Mouse (Mus musculus): Measurements from ENCODE around the gene Etv3. TPM values are rescaled to one million over a fixed set of nuclear protein-coding genes. Genes with fewer than 3 reads are reported as not detected.
"Not testable (repeated sequence)": the region's sequence is repeated elsewhere in the genome, so short reads cannot be mapped to it uniquely, and the experiment has no call there.

Etv3 gene
- 7.8 and 8.6 TPM in 2 replicates for polyA plus RNA-seq (2014; fragmentation: Nextera tagmentation; extraction: Ambion mirVana)

DNA sequence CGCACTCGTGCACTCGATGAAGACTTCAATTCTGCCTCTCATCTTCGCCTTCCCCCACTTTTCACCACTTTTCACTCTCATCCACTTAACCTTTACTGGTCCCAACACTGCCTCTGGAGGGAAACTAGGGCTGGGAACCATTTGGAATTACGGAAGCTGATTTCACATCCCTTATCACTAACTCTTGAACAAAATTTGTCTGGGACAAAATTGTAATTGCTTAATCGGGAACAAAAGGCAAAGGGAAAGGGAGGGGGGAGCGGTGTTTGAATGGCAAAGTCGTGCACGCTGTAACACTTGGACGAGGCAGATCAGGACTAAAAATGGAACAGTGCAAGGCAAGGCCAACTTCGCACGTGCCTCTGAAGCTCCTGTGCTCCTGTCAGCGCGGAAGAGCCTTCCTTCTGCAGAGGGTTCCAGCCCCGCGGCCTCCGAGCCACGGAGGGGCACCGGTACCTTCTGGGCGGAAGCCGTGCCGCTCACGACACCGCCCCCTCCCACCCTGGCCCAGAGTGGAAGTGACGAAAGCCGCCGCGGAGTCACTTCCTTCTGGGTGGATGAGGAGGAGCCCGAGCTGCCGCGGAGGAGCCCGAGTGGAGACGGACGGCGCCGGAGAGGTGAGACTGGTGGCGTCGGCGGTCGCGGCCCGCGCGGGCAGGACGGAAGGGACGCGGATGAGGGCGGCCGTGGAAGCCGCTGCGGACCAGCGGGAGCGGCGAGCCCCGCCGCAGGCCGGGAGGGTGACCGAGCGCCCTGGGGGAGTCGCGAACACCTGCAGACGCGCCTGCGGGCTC lies at the start of gene Etv3:
Gene Etv3, plus strand, starts transcription at position 365 of the 794 bp plus-strand sequence.
- DNase-seq (ENCODE audit: low spot score), result peak; percentile 91
- Histone ChIP-seq H3K4me3 (ENCODE audit: low read depth, low read length) (peak within 1 kb of the TSS; percentile 73), H3K27ac (ENCODE audit: low read depth, low read length) (no peak within 1 kb of the TSS; the same call in 1 of the 2 replicates), H3K36me3 (ENCODE audit: control insufficient read depth, insufficient read depth, low read length) (peaks cover 3% of the 10 kb centered on the region; the same call in 1 of the 2 replicates), H3K4me2 (ENCODE audit: low read depth) (peak within 1 kb of the TSS; percentile 70), H3K27me3 (ENCODE audit: control insufficient read depth, insufficient read depth, low read length) (no peaks in the 10 kb centered on the region), H3K4me1 (ENCODE audit: control insufficient read depth, insufficient read depth, low read length) (peaks cover 7% of the 10 kb centered on the region), H3K9ac (ENCODE audit: low read length) (peak within 1 kb of the TSS; percentile 88), H3K9me3 (ENCODE audit: control insufficient read depth, low read length) (no peaks in the 10 kb centered on the region)
- ATAC-seq (ENCODE audit: insufficient read depth, low FRiP score, low TSS enrichment), result peak; percentile 94
- 6% methylated on average over 57 of the region's 64 CpGs for WGBS

- WGBS, result 86% methylated on average over 3 of the region's 3 CpGs
- H3K4me2 ChIP-seq (ENCODE audit: low read depth); H3K27ac ChIP-seq (ENCODE audit: low read depth, low read length); DNase-seq (ENCODE audit: low spot score); H3K9ac ChIP-seq (ENCODE audit: low read length); H3K27me3 ChIP-seq (ENCODE audit: control insufficient read depth, insufficient read depth, low read length); H3K4me1 ChIP-seq (ENCODE audit: control insufficient read depth, insufficient read depth, low read length); H3K4me3 ChIP-seq (ENCODE audit: low read depth, low read length); ATAC-seq (ENCODE audit: insufficient read depth, low FRiP score, low TSS enrichment); H3K36me3 ChIP-seq (ENCODE audit: control insufficient read depth, insufficient read depth, low read length); H3K9me3 ChIP-seq (ENCODE audit: control insufficient read depth, low read length): not testable (repeated sequence)
Observed at GRCm38 (mm10) chr3:87477948-87478347, 47.3 kb upstream of the Etv3 start.

DNA sequence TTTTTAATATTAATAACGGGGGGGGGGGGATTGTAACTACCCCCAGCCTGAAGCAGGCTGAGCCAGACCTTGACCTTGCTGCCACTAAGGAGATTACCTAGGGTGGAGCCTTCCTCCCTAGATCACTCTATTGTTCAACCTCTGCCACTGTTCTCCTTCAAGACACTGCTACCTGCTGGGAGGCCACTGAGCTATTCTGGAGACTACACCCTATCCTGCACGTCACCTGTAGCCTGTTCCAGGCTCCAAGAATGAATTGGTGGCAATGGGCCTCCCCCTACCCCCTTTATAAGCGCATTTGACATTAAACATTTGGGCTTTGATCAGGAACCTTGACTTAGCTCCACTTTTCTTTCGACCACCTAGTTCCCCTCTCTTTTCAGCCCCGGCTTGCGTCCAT lies 46.6 kb upstream of the Etv3 start:
- not testable (repeated sequence) for H3K4me1 ChIP-seq (ENCODE audit: control insufficient read depth, insufficient read depth, low read length); H3K4me2 ChIP-seq (ENCODE audit: low read depth); H3K9me3 ChIP-seq (ENCODE audit: control insufficient read depth, low read length); DNase-seq (ENCODE audit: low spot score); H3K27ac ChIP-seq (ENCODE audit: low read depth, low read length); H3K4me3 ChIP-seq (ENCODE audit: low read depth, low read length); ATAC-seq (ENCODE audit: insufficient read depth, low FRiP score, low TSS enrichment); H3K36me3 ChIP-seq (ENCODE audit: control insufficient read depth, insufficient read depth, low read length); H3K27me3 ChIP-seq (ENCODE audit: control insufficient read depth, insufficient read depth, low read length); H3K9ac ChIP-seq (ENCODE audit: low read length)
- WGBS, result 90% methylated on average over 6 of the region's 6 CpGs

DNA sequence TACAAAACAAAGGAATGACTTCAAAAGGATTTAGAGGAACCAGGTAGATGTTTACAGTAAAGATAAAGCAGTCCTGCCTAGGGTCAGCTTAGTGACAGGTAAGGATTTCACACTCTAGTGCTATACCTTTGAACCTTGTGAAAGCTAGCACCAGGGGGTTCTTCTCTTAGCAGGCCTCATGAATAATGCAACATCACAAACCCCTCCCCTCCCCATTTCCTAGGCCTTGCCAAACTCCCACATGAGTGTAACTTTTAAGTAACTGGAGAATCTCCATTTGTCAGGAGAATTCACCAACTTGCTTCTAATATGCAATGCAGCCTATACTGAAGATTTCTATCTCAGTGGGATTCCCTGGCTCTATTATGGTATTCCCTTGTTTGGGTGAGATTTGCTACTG lies 46.0 kb upstream of the Etv3 start:
- not testable (repeated sequence) for H3K36me3 ChIP-seq (ENCODE audit: control insufficient read depth, insufficient read depth, low read length); DNase-seq (ENCODE audit: low spot score); ATAC-seq (ENCODE audit: insufficient read depth, low FRiP score, low TSS enrichment)

DNA sequence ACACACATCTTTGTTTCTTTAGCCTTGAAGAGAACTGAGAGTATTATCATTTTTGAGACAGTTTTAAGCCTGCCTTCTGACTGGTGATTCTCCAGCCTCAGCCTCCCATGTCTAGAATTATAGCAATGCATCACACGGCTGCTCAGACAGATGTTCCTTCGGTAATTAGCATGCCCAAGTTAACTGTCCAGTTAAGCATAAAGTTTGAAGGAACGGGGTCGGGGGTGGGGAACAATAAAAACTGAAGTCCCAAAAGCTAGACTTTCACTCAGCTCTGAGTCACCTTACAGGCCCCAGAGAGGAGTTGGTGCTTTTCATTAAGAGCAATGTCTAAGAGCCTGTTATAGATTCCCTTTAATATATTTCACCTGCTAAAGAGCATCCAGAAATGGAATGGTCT lies 37.8 kb upstream of the Etv3 start:
- WGBS, result 85% methylated on average over 4 of the region's 4 CpGs
- no peak overlapping the region for H3K9ac ChIP-seq (ENCODE audit: low read length)
- no peak overlapping the region for H3K4me3 ChIP-seq (ENCODE audit: low read depth, low read length)
- no peak overlapping the region for H3K4me2 ChIP-seq (ENCODE audit: low read depth)
- no peak for DNase-seq (ENCODE audit: low spot score)
- H3K9me3 ChIP-seq (ENCODE audit: control insufficient read depth, low read length), result no peaks in the 10 kb centered on the region
- H3K4me1 ChIP-seq (ENCODE audit: control insufficient read depth, insufficient read depth, low read length), result no peaks in the 10 kb centered on the region
- H3K27ac ChIP-seq (ENCODE audit: low read depth, low read length), result no peak overlapping the region
- H3K27me3 ChIP-seq (ENCODE audit: control insufficient read depth, insufficient read depth, low read length), result no peaks in the 10 kb centered on the region
- no peak for ATAC-seq (ENCODE audit: insufficient read depth, low FRiP score, low TSS enrichment)
- H3K36me3 ChIP-seq (ENCODE audit: control insufficient read depth, insufficient read depth, low read length), result no peaks in the 10 kb centered on the region

More for the DNA sequence above, 46.0 kb upstream of the Etv3 start:
- not testable (repeated sequence) for H3K27ac ChIP-seq (ENCODE audit: low read depth, low read length); H3K9ac ChIP-seq (ENCODE audit: low read length); H3K4me2 ChIP-seq (ENCODE audit: low read depth); H3K27me3 ChIP-seq (ENCODE audit: control insufficient read depth, insufficient read depth, low read length); H3K9me3 ChIP-seq (ENCODE audit: control insufficient read depth, low read length); H3K4me3 ChIP-seq (ENCODE audit: low read depth, low read length); H3K4me1 ChIP-seq (ENCODE audit: control insufficient read depth, insufficient read depth, low read length)

DNA sequence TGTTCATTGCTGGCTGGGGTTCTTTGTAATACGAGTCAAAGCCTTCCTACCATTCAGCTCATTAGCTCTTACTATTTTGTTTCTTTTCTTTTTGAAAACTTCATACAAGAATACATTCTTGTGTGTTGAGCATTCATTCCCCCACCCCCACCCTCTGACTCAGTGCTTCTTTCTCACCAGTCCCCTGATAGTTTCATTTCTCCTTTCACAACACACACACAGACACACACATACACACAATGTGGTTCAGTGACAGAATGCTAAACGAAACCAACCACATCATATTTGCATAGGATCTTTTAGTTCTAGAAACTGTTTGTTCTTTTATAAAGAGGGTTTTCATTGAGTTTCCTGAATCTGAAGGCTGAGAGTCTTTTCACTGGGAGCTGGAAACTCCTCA lies 37.3 kb upstream of the Etv3 start:
- no peaks in the 10 kb centered on the region for H3K4me1 ChIP-seq (ENCODE audit: control insufficient read depth, insufficient read depth, low read length)
- no peak overlapping the region for H3K4me3 ChIP-seq (ENCODE audit: low read depth, low read length)
- 69% methylated on average over 2 of the region's 2 CpGs for WGBS
- no peaks in the 10 kb centered on the region for H3K27me3 ChIP-seq (ENCODE audit: control insufficient read depth, insufficient read depth, low read length)
- H3K4me2 ChIP-seq (ENCODE audit: low read depth), result no peak overlapping the region
- ATAC-seq (ENCODE audit: insufficient read depth, low FRiP score, low TSS enrichment), result no peak
- no peak for DNase-seq (ENCODE audit: low spot score)
- no peak overlapping the region for H3K9ac ChIP-seq (ENCODE audit: low read length)
- no peaks in the 10 kb centered on the region for H3K9me3 ChIP-seq (ENCODE audit: control insufficient read depth, low read length)
- no peaks in the 10 kb centered on the region for H3K36me3 ChIP-seq (ENCODE audit: control insufficient read depth, insufficient read depth, low read length)
- H3K27ac ChIP-seq (ENCODE audit: low read depth, low read length), result no peak overlapping the region

GRCm38 (mm10) chr3:87498266-87498665 lies 26.9 kb upstream of the Etv3 start:
- DNase-seq (ENCODE audit: low spot score) (no peak), ATAC-seq (ENCODE audit: insufficient read depth, low FRiP score, low TSS enrichment) (no peak)
- H3K4me3 ChIP-seq (ENCODE audit: low read depth, low read length), result no peak overlapping the region
- H3K9ac ChIP-seq (ENCODE audit: low read length), result no peak overlapping the region
- no peaks in the 10 kb centered on the region for H3K27me3 ChIP-seq (ENCODE audit: control insufficient read depth, insufficient read depth, low read length)
- H3K4me2 ChIP-seq (ENCODE audit: low read depth), result no peak overlapping the region
- 81% methylated on average over 9 of the region's 9 CpGs for WGBS
- H3K4me1 ChIP-seq (ENCODE audit: control insufficient read depth, insufficient read depth, low read length), result no peaks in the 10 kb centered on the region
- H3K9me3 ChIP-seq (ENCODE audit: control insufficient read depth, low read length), result no peaks in the 10 kb centered on the region
- no peak overlapping the region for H3K27ac ChIP-seq (ENCODE audit: low read depth, low read length)
- no peaks in the 10 kb centered on the region for H3K36me3 ChIP-seq (ENCODE audit: control insufficient read depth, insufficient read depth, low read length)

GRCm38 (mm10) chr3:87499072-87499471 lies 26.1 kb upstream of the Etv3 start:
- Histone ChIP-seq H3K4me3 (ENCODE audit: low read depth, low read length) (no peak overlapping the region), H3K27me3 (ENCODE audit: control insufficient read depth, insufficient read depth, low read length) (no peaks in the 10 kb centered on the region), H3K27ac (ENCODE audit: low read depth, low read length) (no peak overlapping the region), H3K36me3 (ENCODE audit: control insufficient read depth, insufficient read depth, low read length) (no peaks in the 10 kb centered on the region), H3K9ac (ENCODE audit: low read length) (no peak overlapping the region), H3K4me2 (ENCODE audit: low read depth) (no peak overlapping the region), H3K4me1 (ENCODE audit: control insufficient read depth, insufficient read depth, low read length) (no peaks in the 10 kb centered on the region), H3K9me3 (ENCODE audit: control insufficient read depth, low read length) (no peaks in the 10 kb centered on the region)
- no peak for ATAC-seq (ENCODE audit: insufficient read depth, low FRiP score, low TSS enrichment)
- DNase-seq (ENCODE audit: low spot score), result peak; percentile 80
- WGBS, result 17% methylated on average over 3 of the region's 3 CpGs
